18 mouse cellular contexts compared by ENCODE assay signal in the genomic region with DNA sequence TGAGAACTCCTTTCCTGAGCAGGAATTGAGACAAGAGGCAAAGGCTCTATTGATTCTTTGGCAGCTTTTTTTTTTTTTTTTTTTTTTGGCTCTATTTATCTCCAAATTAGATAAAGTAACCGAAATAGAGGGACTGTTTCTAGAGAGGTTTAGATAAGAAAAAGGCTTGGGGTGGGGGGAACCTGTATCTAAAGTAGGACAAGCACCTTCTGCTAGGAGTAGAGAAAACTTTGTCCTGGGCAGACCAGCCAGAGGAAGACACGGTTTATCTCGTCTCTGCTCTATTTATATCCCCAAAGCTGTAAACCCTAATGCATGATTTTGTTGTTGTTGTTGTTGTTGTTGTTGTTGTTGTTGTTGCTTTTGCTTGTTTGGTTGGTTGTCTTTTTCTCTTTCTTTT.
"Had no signal": no experiment of that assay in that cellular context is flagged by ENCODE, and none has a peak within 500 bp of the region (broad histone marks: within the 10 kb centered on the region; RNA-seq: fewer than 3 reads in every experiment).

No protein-coding gene starts in this region.

- H3K4me1 ChIP-seq: liver, embryonic 15.5 days; megakaryocyte, embryonic 14.5 days; midbrain, embryonic 10.5 days; midbrain, embryonic 12.5 days; neural tube, embryonic 12.5 days; stomach, embryonic 15.5 days had no signal

- H3K4me2 ChIP-seq: liver, embryonic 15.5 days; lung, embryonic 14.5 days; midbrain, embryonic 12.5 days; neural tube, embryonic 12.5 days; stomach, embryonic 15.5 days had no signal

- H3K4me3 ChIP-seq: liver, embryonic 15.5 days; megakaryocyte, embryonic 14.5 days; midbrain, embryonic 10.5 days; midbrain, embryonic 12.5 days; myocyte; neural tube, embryonic 12.5 days; stomach, embryonic 15.5 days had no signal

- H3K36me3 ChIP-seq: liver, embryonic 15.5 days; midbrain, embryonic 10.5 days; midbrain, embryonic 12.5 days; neural tube, embryonic 12.5 days; stomach, embryonic 15.5 days had no signal

- H3K27me3 ChIP-seq: liver, embryonic 15.5 days; megakaryocyte, embryonic 14.5 days; midbrain, embryonic 12.5 days; neural tube, embryonic 12.5 days; stomach, embryonic 15.5 days had no signal

- ATAC-seq: midbrain, embryonic 16.5 days had no signal

- DNase-seq: lung, adult 18-20 months; lung, embryonic 14.5 days; lung, postnatal 10 days; lung, postnatal 4 days; midbrain, embryonic 14.5 days; right cerebral cortex, postnatal 14 days; thymus, adult 2 months; thymus, postnatal 25 days; thymus, postnatal 4 days had no signal

- H3K9me3 ChIP-seq: liver, embryonic 15.5 days; megakaryocyte, embryonic 14.5 days; midbrain, embryonic 10.5 days; midbrain, embryonic 12.5 days; neural tube, embryonic 12.5 days; stomach, embryonic 15.5 days had no signal

- H3K27ac ChIP-seq: liver, embryonic 15.5 days; midbrain, embryonic 10.5 days; midbrain, embryonic 12.5 days; neural tube, embryonic 12.5 days; stomach, embryonic 15.5 days; stomach, postnatal 0 days had no signal

- H3K9ac ChIP-seq: liver, embryonic 15.5 days; lung, embryonic 14.5 days; midbrain, embryonic 12.5 days; neural tube, embryonic 12.5 days; stomach, embryonic 15.5 days had no signal
